Mouse (Mus musculus): ENCODE measurements around the gene Me3. TPM values are rescaled to one million over a fixed set of nuclear protein-coding genes. Genes with fewer than 3 reads are reported as not detected.

The Me3 gene
- polyA plus RNA-seq, 1 experiment, result 7.8 TPM

DNA sequence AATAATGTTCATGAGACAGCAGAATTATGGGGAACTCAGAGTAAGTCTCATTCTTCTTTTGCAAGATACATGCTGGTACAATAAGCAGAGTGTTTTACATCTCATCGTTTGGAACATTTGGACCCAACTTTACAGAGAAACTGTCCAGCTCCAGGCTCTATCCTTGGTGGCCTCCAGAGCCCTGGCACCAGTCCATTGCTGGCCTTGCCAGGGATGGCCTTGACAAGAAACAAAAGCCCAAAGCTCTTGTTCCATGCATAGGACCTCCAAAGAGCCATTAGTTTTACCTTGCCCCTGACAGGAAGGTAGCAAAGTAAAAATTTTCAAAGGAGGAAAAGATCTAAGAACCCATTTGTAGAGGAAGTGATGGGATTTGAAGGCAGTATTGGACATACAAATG, 160.4 kb downstream of the Me3 start:
- DNase-seq, result no peak
- Histone ChIP-seq H3K4me1 (replicated peaks; ENCODE audit: control insufficient read depth, insufficient read depth, low read length) (no peaks in the 10 kb centered on the region), H3K27ac (ENCODE audit: control insufficient read depth, insufficient read depth, low read length) (no peak overlapping the region), H3K4me3 (ENCODE audit: control insufficient read depth, insufficient read depth, low read length) (no peak overlapping the region), H3K36me3 (ENCODE audit: control insufficient read depth, insufficient read depth, low read length) (no peaks in the 10 kb centered on the region), H3K27me3 (ENCODE audit: control insufficient read depth, insufficient read depth, low read length) (no peaks in the 10 kb centered on the region)
- WGBS, result 95% methylated on average over 1 of the region's 1 CpGs
- TF ChIP-seq POLR2A (IDR thresholded peaks at IDR 0.05; ENCODE audit: control insufficient read depth, extremely low read depth, insufficient read depth, low read length, poor library complexity) (no peak), CTCF (IDR thresholded peaks at IDR 0.05; ENCODE audit: borderline replicate concordance, control insufficient read depth, extremely low read depth, insufficient read depth, low read length, poor library complexity) (no peak)

GRCm38 (mm10) chr7:89795366-89795765, 163.2 kb downstream of the Me3 start:
- 57% methylated on average over 3 of the region's 3 CpGs for WGBS
- Histone ChIP-seq H3K27me3 (ENCODE audit: control insufficient read depth, insufficient read depth, low read length) (no peaks in the 10 kb centered on the region), H3K4me3 (ENCODE audit: control insufficient read depth, insufficient read depth, low read length) (no peak overlapping the region), H3K36me3 (ENCODE audit: control insufficient read depth, insufficient read depth, low read length) (no peaks in the 10 kb centered on the region), H3K4me1 (replicated peaks; ENCODE audit: control insufficient read depth, insufficient read depth, low read length) (no peaks in the 10 kb centered on the region), H3K27ac (ENCODE audit: control insufficient read depth, insufficient read depth, low read length) (no peak overlapping the region)
- no peak for DNase-seq
- no peak for TF ChIP-seq POLR2A (IDR thresholded peaks at IDR 0.05; ENCODE audit: control insufficient read depth, extremely low read depth, insufficient read depth, low read length, poor library complexity)
- TF ChIP-seq CTCF (IDR thresholded peaks at IDR 0.05; ENCODE audit: borderline replicate concordance, control insufficient read depth, extremely low read depth, insufficient read depth, low read length, poor library complexity), result no peak

GRCm38 (mm10) chr7:89796351-89796801, 164.2 kb downstream of the Me3 start:
- no peak for TF ChIP-seq CTCF (IDR thresholded peaks at IDR 0.05; ENCODE audit: borderline replicate concordance, control insufficient read depth, extremely low read depth, insufficient read depth, low read length, poor library complexity)
- TF ChIP-seq POLR2A (IDR thresholded peaks at IDR 0.05; ENCODE audit: control insufficient read depth, extremely low read depth, insufficient read depth, low read length, poor library complexity), result no peak
- H3K27me3 ChIP-seq (ENCODE audit: control insufficient read depth, insufficient read depth, low read length), result no peaks in the 10 kb centered on the region
- DNase-seq, result no peak
- H3K36me3 ChIP-seq (ENCODE audit: control insufficient read depth, insufficient read depth, low read length), result no peaks in the 10 kb centered on the region
- 73% methylated on average over 6 of the region's 6 CpGs for WGBS
- no peak overlapping the region for H3K27ac ChIP-seq (ENCODE audit: control insufficient read depth, insufficient read depth, low read length)
- H3K4me1 ChIP-seq (replicated peaks; ENCODE audit: control insufficient read depth, insufficient read depth, low read length), result no peaks in the 10 kb centered on the region
- H3K4me3 ChIP-seq (ENCODE audit: control insufficient read depth, insufficient read depth, low read length), result no peak overlapping the region

DNA sequence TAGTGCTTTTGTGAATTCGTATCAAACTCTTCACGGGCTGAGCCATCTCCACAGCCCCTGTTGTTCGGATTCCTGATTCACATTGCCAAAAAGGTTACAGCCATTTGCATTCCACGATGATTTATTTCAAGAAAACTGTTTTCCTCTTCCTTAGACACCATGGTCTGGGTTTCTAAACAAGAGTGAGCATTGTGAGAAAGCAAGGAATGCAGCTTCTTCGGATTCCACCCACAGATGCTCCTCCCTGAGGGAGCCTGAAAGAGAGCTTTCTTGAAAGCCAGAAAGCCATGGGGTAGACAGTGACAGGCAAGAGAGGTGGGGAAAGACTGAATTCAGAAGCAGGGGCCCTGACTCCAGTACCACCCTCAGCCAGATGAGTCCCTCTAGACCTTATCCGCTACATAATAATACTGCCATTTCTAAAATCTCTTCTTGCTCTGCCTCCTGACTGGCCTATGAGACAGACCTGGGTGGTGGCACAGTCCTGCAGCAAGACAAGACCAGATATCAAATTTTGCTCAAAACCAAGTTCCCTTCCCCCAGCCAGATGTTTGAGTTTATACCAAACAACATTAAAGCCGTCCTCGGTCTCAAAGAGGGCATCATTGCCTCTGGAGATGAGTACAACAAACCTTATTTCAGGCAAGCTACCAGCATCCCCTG, 166.3 kb downstream of the Me3 start:
- Histone ChIP-seq H3K4me1 (replicated peaks; ENCODE audit: control insufficient read depth, insufficient read depth, low read length) (no peaks in the 10 kb centered on the region), H3K27ac (ENCODE audit: control insufficient read depth, insufficient read depth, low read length) (no peak overlapping the region), H3K27me3 (ENCODE audit: control insufficient read depth, insufficient read depth, low read length) (no peaks in the 10 kb centered on the region), H3K4me3 (ENCODE audit: control insufficient read depth, insufficient read depth, low read length) (no peak overlapping the region), H3K36me3 (ENCODE audit: control insufficient read depth, insufficient read depth, low read length) (no peaks in the 10 kb centered on the region)
- WGBS, result 81% methylated on average over 8 of the region's 8 CpGs
- no peak for DNase-seq
- TF ChIP-seq CTCF (IDR thresholded peaks at IDR 0.05; ENCODE audit: borderline replicate concordance, control insufficient read depth, extremely low read depth, insufficient read depth, low read length, poor library complexity) (no peak), POLR2A (IDR thresholded peaks at IDR 0.05; ENCODE audit: control insufficient read depth, extremely low read depth, insufficient read depth, low read length, poor library complexity) (no peak)

GRCm38 (mm10) chr7:89802447-89802846, 170.3 kb downstream of the Me3 start:
- WGBS, result 52% methylated on average over 3 of the region's 3 CpGs
- Histone ChIP-seq H3K4me3 (ENCODE audit: control insufficient read depth, insufficient read depth, low read length) (no peak overlapping the region), H3K27me3 (ENCODE audit: control insufficient read depth, insufficient read depth, low read length) (no peaks in the 10 kb centered on the region), H3K4me1 (replicated peaks; ENCODE audit: control insufficient read depth, insufficient read depth, low read length) (no peaks in the 10 kb centered on the region), H3K36me3 (ENCODE audit: control insufficient read depth, insufficient read depth, low read length) (no peaks in the 10 kb centered on the region), H3K27ac (ENCODE audit: control insufficient read depth, insufficient read depth, low read length) (no peak overlapping the region)
- DNase-seq, result no peak
- TF ChIP-seq POLR2A (IDR thresholded peaks at IDR 0.05; ENCODE audit: control insufficient read depth, extremely low read depth, insufficient read depth, low read length, poor library complexity) (no peak), CTCF (IDR thresholded peaks at IDR 0.05; ENCODE audit: borderline replicate concordance, control insufficient read depth, extremely low read depth, insufficient read depth, low read length, poor library complexity) (no peak)

- no peak overlapping the region for H3K27ac ChIP-seq (ENCODE audit: control insufficient read depth, insufficient read depth, low read length)
- no peaks in the 10 kb centered on the region for H3K4me1 ChIP-seq (replicated peaks; ENCODE audit: control insufficient read depth, insufficient read depth, low read length)
- H3K36me3 ChIP-seq (ENCODE audit: control insufficient read depth, insufficient read depth, low read length), result no peaks in the 10 kb centered on the region
- no peaks in the 10 kb centered on the region for H3K27me3 ChIP-seq (ENCODE audit: control insufficient read depth, insufficient read depth, low read length)
- 89% methylated on average over 4 of the region's 4 CpGs for WGBS
- no peak overlapping the region for H3K4me3 ChIP-seq (ENCODE audit: control insufficient read depth, insufficient read depth, low read length)
- TF ChIP-seq POLR2A (IDR thresholded peaks at IDR 0.05; ENCODE audit: control insufficient read depth, extremely low read depth, insufficient read depth, low read length, poor library complexity) (no peak), CTCF (IDR thresholded peaks at IDR 0.05; ENCODE audit: borderline replicate concordance, control insufficient read depth, extremely low read depth, insufficient read depth, low read length, poor library complexity) (no peak)
- no peak for DNase-seq
Observed at GRCm38 (mm10) chr7:89803966-89804365, 171.8 kb downstream of the Me3 start.

GRCm38 (mm10) chr7:89809400-89809799, 177.2 kb downstream of the Me3 start:
- TF ChIP-seq CTCF (IDR thresholded peaks at IDR 0.05; ENCODE audit: borderline replicate concordance, control insufficient read depth, extremely low read depth, insufficient read depth, low read length, poor library complexity) (no peak), POLR2A (IDR thresholded peaks at IDR 0.05; ENCODE audit: control insufficient read depth, extremely low read depth, insufficient read depth, low read length, poor library complexity) (no peak)
- H3K27me3 ChIP-seq (ENCODE audit: control insufficient read depth, insufficient read depth, low read length), result no peaks in the 10 kb centered on the region
- no peak overlapping the region for H3K27ac ChIP-seq (ENCODE audit: control insufficient read depth, insufficient read depth, low read length)
- H3K4me3 ChIP-seq (ENCODE audit: control insufficient read depth, insufficient read depth, low read length), result no peak overlapping the region
- no peak for DNase-seq
- H3K4me1 ChIP-seq (replicated peaks; ENCODE audit: control insufficient read depth, insufficient read depth, low read length), result no peaks in the 10 kb centered on the region
- WGBS, result 27% methylated on average over 2 of the region's 2 CpGs
- no peaks in the 10 kb centered on the region for H3K36me3 ChIP-seq (ENCODE audit: control insufficient read depth, insufficient read depth, low read length)

All from thymus, adult 2 months (tissue).